17 mouse cellular contexts compared by ENCODE assay signal in genomic region chr2:67657372-67657771, GRCm38 (mm10).
DNase-seq lines count a peak whose midpoint lies in the region; ATAC-seq and TF ChIP-seq lines count a peak whose summit lies in the region.
"Had no signal": no experiment of that assay in that cellular context is flagged by ENCODE, and none has a peak within 500 bp of the region (broad histone marks: within the 10 kb centered on the region; RNA-seq: fewer than 3 reads in every experiment).

No protein-coding gene starts in this region.

- no peak for ATAC-seq in midbrain, postnatal 0 days (ENCODE audit: low FRiP score)
- ATAC-seq in midbrain, embryonic 16.5 days, result no peak
- no peak for ATAC-seq in intestine, postnatal 0 days
- ATAC-seq: midbrain, embryonic 13.5 days had no signal

- H3K27ac ChIP-seq in midbrain, postnatal 0 days (ENCODE audit: low read depth, low read length), result no peak overlapping the region
- no peak overlapping the region for H3K27ac ChIP-seq in midbrain, embryonic 16.5 days (ENCODE audit: low read length)
- H3K27ac ChIP-seq in intestine, postnatal 0 days (ENCODE audit: low read depth, low read length), result no peak overlapping the region
- H3K27ac ChIP-seq: embryonic facial prominence, embryonic 13.5 days; liver, embryonic 13.5 days; midbrain, embryonic 13.5 days; stomach, embryonic 15.5 days had no signal

- intact Hi-C loops in gastrocnemius, postnatal 14 days (cut with DNase I; ENCODE audit: low total_unique reads), result no loop called here

- no peak overlapping the region for H3K4me2 ChIP-seq in midbrain, postnatal 0 days (ENCODE audit: low read depth, low read length, poor library complexity, severe bottlenecking)
- H3K4me2 ChIP-seq in midbrain, embryonic 16.5 days (ENCODE audit: low read length), result no peak overlapping the region
- no peak overlapping the region for H3K4me2 ChIP-seq in intestine, postnatal 0 days (replicated peaks; ENCODE audit: low read depth)
- H3K4me2 ChIP-seq: embryonic facial prominence, embryonic 13.5 days; liver, embryonic 13.5 days; midbrain, embryonic 13.5 days; stomach, embryonic 15.5 days had no signal

- no peaks in the 10 kb centered on the region for H3K27me3 ChIP-seq in midbrain, postnatal 0 days (ENCODE audit: insufficient read depth, low read length)
- H3K27me3 ChIP-seq in midbrain, embryonic 16.5 days (ENCODE audit: control insufficient read depth, insufficient read depth, low read depth, low read length), result no peaks in the 10 kb centered on the region
- H3K27me3 ChIP-seq in intestine, postnatal 0 days (replicated peaks; ENCODE audit: control insufficient read depth, insufficient read depth, low read length), result no peaks in the 10 kb centered on the region
- H3K27me3 ChIP-seq: CH12.LX; embryonic facial prominence, embryonic 13.5 days; liver, embryonic 13.5 days; midbrain, embryonic 13.5 days; stomach, embryonic 15.5 days had no signal

- peak; percentile 28 for DNase-seq in cerebellum, adult 9-10 months
- no peak for DNase-seq in cerebellum, adult 11 months
- peak; percentile 42 for DNase-seq in gastrocnemius, adult 18-20 months (ENCODE audit: low spot score)
- DNase-seq in gastrocnemius, postnatal 14 days, result no peak
- peak; percentile 5 for DNase-seq in midbrain, postnatal 0 days (ENCODE audit: low spot score)
- DNase-seq in skeletal muscle tissue, adult 2 months (ENCODE audit: low read depth, low spot score), result peak; percentile 18
- DNase-seq: adrenal gland, adult 2 months; heart, adult 18-20 months; kidney, adult 2 months; kidney, postnatal 14 days; liver, embryonic 13.5 days had no signal

- no peaks in the 10 kb centered on the region for H3K9me3 ChIP-seq in midbrain, postnatal 0 days (ENCODE audit: low read length)
- no peaks in the 10 kb centered on the region for H3K9me3 ChIP-seq in midbrain, embryonic 16.5 days (replicated peaks; ENCODE audit: control insufficient read depth, low read length, poor library complexity, severe bottlenecking)
- H3K9me3 ChIP-seq in intestine, postnatal 0 days (ENCODE audit: control insufficient read depth), result no peaks in the 10 kb centered on the region
- H3K9me3 ChIP-seq: embryonic facial prominence, embryonic 13.5 days; liver, embryonic 13.5 days; midbrain, embryonic 13.5 days; stomach, embryonic 15.5 days had no signal

- no peak for TF ChIP-seq CTCF in midbrain, postnatal 0 days (IDR thresholded peaks at IDR 0.05)
- TF ChIP-seq CTCF in intestine, postnatal 0 days (IDR thresholded peaks at IDR 0.05; ENCODE audit: low read depth), result no peak

- no peak overlapping the region for H3K4me3 ChIP-seq in midbrain, postnatal 0 days (ENCODE audit: low read depth, low read length)
- H3K4me3 ChIP-seq in midbrain, embryonic 16.5 days (ENCODE audit: low read depth, low read length), result no peak overlapping the region
- H3K4me3 ChIP-seq in intestine, postnatal 0 days (ENCODE audit: low read depth, low read length), result no peak overlapping the region
- H3K4me3 ChIP-seq: embryonic facial prominence, embryonic 13.5 days; liver, embryonic 13.5 days; midbrain, embryonic 13.5 days; stomach, embryonic 15.5 days had no signal

- no peak overlapping the region for H3K9ac ChIP-seq in midbrain, postnatal 0 days (replicated peaks; ENCODE audit: low read length, poor library complexity, severe bottlenecking)
- H3K9ac ChIP-seq in midbrain, embryonic 16.5 days (ENCODE audit: low read depth, low read length), result no peak overlapping the region
- no peak overlapping the region for H3K9ac ChIP-seq in intestine, postnatal 0 days (ENCODE audit: low read depth, low read length)
- H3K9ac ChIP-seq: embryonic facial prominence, embryonic 13.5 days; liver, embryonic 13.5 days; midbrain, embryonic 13.5 days; stomach, embryonic 15.5 days had no signal

- 84% methylated on average over 4 of the region's 4 CpGs for WGBS in midbrain, postnatal 0 days
- 83% methylated on average over 4 of the region's 4 CpGs for WGBS in midbrain, embryonic 16.5 days
- 86% methylated on average over 4 of the region's 4 CpGs for WGBS in intestine, postnatal 0 days

- H3K4me1 ChIP-seq in midbrain, postnatal 0 days (ENCODE audit: insufficient read depth, low read length), result no peaks in the 10 kb centered on the region
- 0 out of 2 replicates have a peak, but pooled peaks cover 2% of the 10 kb centered on the region for H3K4me1 ChIP-seq in midbrain, embryonic 16.5 days (ENCODE audit: control insufficient read depth, insufficient read depth, low read length)
- H3K4me1 ChIP-seq in intestine, postnatal 0 days (replicated peaks; ENCODE audit: control insufficient read depth, insufficient read depth, low read length), result no peaks in the 10 kb centered on the region
- H3K4me1 ChIP-seq: embryonic facial prominence, embryonic 13.5 days; liver, embryonic 13.5 days; midbrain, embryonic 13.5 days; stomach, embryonic 15.5 days had no signal

- no peaks in the 10 kb centered on the region for H3K36me3 ChIP-seq in midbrain, postnatal 0 days (ENCODE audit: insufficient read depth, low read length)
- H3K36me3 ChIP-seq in midbrain, embryonic 16.5 days (ENCODE audit: control insufficient read depth, insufficient read depth, low read length), result no peaks in the 10 kb centered on the region
- no peaks in the 10 kb centered on the region for H3K36me3 ChIP-seq in intestine, postnatal 0 days (ENCODE audit: control insufficient read depth, insufficient read depth)
- H3K36me3 ChIP-seq: embryonic facial prominence, embryonic 13.5 days; liver, embryonic 13.5 days; midbrain, embryonic 13.5 days; stomach, embryonic 15.5 days had no signal

Comparison
In these comparisons a context has a peak if more than half of its experiments do, and no peak if none do; other contexts are left out.
1. DNase-seq: peak in cerebellum, adult 9-10 months (single experiment), gastrocnemius, adult 18-20 months (single experiment), midbrain, postnatal 0 days (single experiment) and skeletal muscle tissue, adult 2 months (single experiment); none in cerebellum, adult 11 months (single experiment) and gastrocnemius, postnatal 14 days (single experiment).